In the genomic region with DNA sequence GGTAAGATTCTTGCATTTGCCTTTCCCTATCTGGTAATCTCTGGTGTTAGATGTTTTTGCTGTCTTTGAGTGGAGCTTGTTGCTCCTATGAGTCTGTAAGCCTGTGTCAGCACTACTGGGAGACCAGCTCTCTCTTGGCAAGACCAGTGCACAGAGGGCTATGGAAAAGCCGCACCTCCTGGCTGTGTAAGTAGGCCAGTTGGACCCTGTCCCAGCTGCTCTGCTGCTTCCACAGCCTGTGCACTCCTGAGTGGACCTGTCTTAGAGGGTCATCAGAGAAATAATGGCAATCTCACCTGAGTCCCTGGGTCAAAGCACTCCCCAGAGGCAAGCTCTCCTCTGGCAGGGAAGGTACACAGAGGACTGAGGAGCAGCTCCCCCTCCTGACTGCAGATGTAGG, we compare ENCODE assay signal across 23 mouse cellular contexts.
DNase-seq lines count a peak whose midpoint lies in the region; ATAC-seq and TF ChIP-seq lines count a peak whose summit lies in the region.
"Had no signal": no experiment of that assay in that cellular context is flagged by ENCODE, and none has a peak within 500 bp of the region (broad histone marks: within the 10 kb centered on the region; RNA-seq: fewer than 3 reads in every experiment).

No protein-coding gene starts in this region.

- WGBS in cerebellum, adult 2 months = 4% methylated on average over 1 of the region's 1 CpGs
- WGBS in heart, embryonic 10.5 days = 86% methylated on average over 1 of the region's 1 CpGs

- DNase-seq in cerebellum, adult 2 months = peak; percentile 5 to 7
- DNase-seq in cerebellum, adult 9-10 months = no peak
- peak; percentile 19 to 42 for DNase-seq in cerebellum, postnatal 25 days
- DNase-seq in left cerebral cortex, postnatal 4 days = peak; percentile 0
- no peak for DNase-seq in left cerebral cortex, adult 2 months (ENCODE audit: extremely low spot score in 1 of 2, low spot score in 2 of 2)
- DNase-seq in brain, adult 2 months (ENCODE audit: low read depth, low spot score) = peak; percentile 7
- DNase-seq in heart, embryonic 10.5 days (ENCODE audit: low spot score) = no peak
- DNase-seq: adrenal gland, adult 2 months; adrenal gland, postnatal 14 days; cerebellum, adult 8-10 months; gastrocnemius, postnatal 10 days; gastrocnemius, postnatal 36 days; heart, adult 2 months; kidney, adult 2 months had no signal

- H3K36me3 ChIP-seq in heart, embryonic 10.5 days = no peaks in the 10 kb centered on the region
- H3K36me3 ChIP-seq: embryonic facial prominence, embryonic 13.5 days; forebrain, embryonic 12.5 days; forebrain, embryonic 15.5 days; hindbrain, embryonic 12.5 days; hindbrain, embryonic 15.5 days had no signal

- no peak for TF ChIP-seq CTCF in cerebellum, adult 2 months (IDR thresholded peaks at IDR 0.05; ENCODE audit: borderline replicate concordance, insufficient read depth, low read depth, low read length)
- no peak for TF ChIP-seq CTCF in left cerebral cortex, adult 2 months (IDR thresholded peaks at IDR 0.05)

- H3K4me1 ChIP-seq in cerebellum, adult 2 months (ENCODE audit: control insufficient read depth, insufficient read depth, low read length) = no peaks in the 10 kb centered on the region
- no peaks in the 10 kb centered on the region for H3K4me1 ChIP-seq in heart, embryonic 10.5 days
- H3K4me1 ChIP-seq: embryonic facial prominence, embryonic 13.5 days; forebrain, embryonic 12.5 days; forebrain, embryonic 15.5 days; hindbrain, embryonic 12.5 days; hindbrain, embryonic 15.5 days had no signal

- H3K9me3 ChIP-seq in heart, embryonic 10.5 days = no peaks in the 10 kb centered on the region
- H3K9me3 ChIP-seq: embryonic facial prominence, embryonic 13.5 days; forebrain, embryonic 12.5 days; forebrain, embryonic 15.5 days; hindbrain, embryonic 12.5 days; hindbrain, embryonic 15.5 days had no signal

- no peak overlapping the region for H3K4me3 ChIP-seq in cerebellum, adult 2 months (replicated peaks; ENCODE audit: insufficient read depth, low read depth, low read length)
- H3K4me3 ChIP-seq in left cerebral cortex, adult 2 months = no peak overlapping the region
- no peak overlapping the region for H3K4me3 ChIP-seq in heart, embryonic 10.5 days
- H3K4me3 ChIP-seq: embryonic facial prominence, embryonic 13.5 days; erythroblast, embryonic 14.5 days; forebrain, embryonic 12.5 days; forebrain, embryonic 15.5 days; heart, adult 2 months; hindbrain, embryonic 12.5 days; hindbrain, embryonic 15.5 days had no signal

- intact Hi-C loops in left cerebral cortex, postnatal 4 days (cut with DNase I) = no loop called here
- intact Hi-C loops in left cerebral cortex, adult 2 months (cut with DNase I) = no loop called here

- no peak for TF ChIP-seq POLR2A in cerebellum, adult 2 months (IDR thresholded peaks at IDR 0.05; ENCODE audit: borderline replicate concordance, insufficient read depth, low read length)

- ATAC-seq in cerebellum, adult (ENCODE audit: insufficient number of reproducible peaks, low FRiP score, low TSS enrichment) = no peak
- ATAC-seq: forebrain, embryonic 15.5 days; intestine, postnatal 0 days; Patski had no signal

- H3K27me3 ChIP-seq in cerebellum, adult 2 months (ENCODE audit: control insufficient read depth, insufficient read depth, low read length) = no peaks in the 10 kb centered on the region
- no peaks in the 10 kb centered on the region for H3K27me3 ChIP-seq in heart, embryonic 10.5 days (ENCODE audit: insufficient read depth, poor library complexity, severe bottlenecking)
- H3K27me3 ChIP-seq: embryonic facial prominence, embryonic 13.5 days; forebrain, embryonic 12.5 days; forebrain, embryonic 15.5 days; hindbrain, embryonic 12.5 days; hindbrain, embryonic 15.5 days; Patski had no signal

- H3K27ac ChIP-seq in cerebellum, adult 2 months (ENCODE audit: insufficient read depth, low read length) = no peak overlapping the region
- no peak overlapping the region for H3K27ac ChIP-seq in left cerebral cortex, adult 2 months
- H3K27ac ChIP-seq in heart, embryonic 10.5 days = no peak overlapping the region
- H3K27ac ChIP-seq: embryonic facial prominence, embryonic 13.5 days; forebrain, embryonic 12.5 days; forebrain, embryonic 15.5 days; heart, adult 2 months; hindbrain, embryonic 12.5 days; hindbrain, embryonic 15.5 days had no signal

Comparison
In these comparisons a context has a peak if more than half of its experiments do, and no peak if none do; other contexts are left out.
1. DNase-seq: peak in cerebellum, adult 2 months (2 of 2), cerebellum, postnatal 25 days (2 of 2), left cerebral cortex, postnatal 4 days (single experiment) and brain, adult 2 months (single experiment); none in cerebellum, adult 9-10 months (single experiment), left cerebral cortex, adult 2 months (0 of 2) and heart, embryonic 10.5 days (single experiment).